Mouse (Mus musculus): Measurements from ENCODE around the gene Ttc9. TPM values are rescaled to one million over a fixed set of nuclear protein-coding genes. Genes with fewer than 3 reads are reported as not detected.

Gene Ttc9
- polyA plus RNA-seq, 1 experiment = 31.2 TPM

- Histone ChIP-seq H3K79me2 (ENCODE audit: control insufficient read depth, insufficient read depth) (peaks cover 37% of the 10 kb centered on the region), H3K4me3 (peak overlapping the region; percentile 75), H3K4me2 (ENCODE audit: low read depth) (peak overlapping the region; percentile 77), H3ac (ENCODE audit: control insufficient read depth, insufficient read length) (peak overlapping the region; percentile 60), H3K27me3 (ENCODE audit: control insufficient read depth, insufficient read depth, insufficient read length) (no peaks in the 10 kb centered on the region), H3K36me3 (ENCODE audit: control insufficient read depth, insufficient read depth) (no peaks in the 10 kb centered on the region)
- TF ChIP-seq USF1 (IDR thresholded peaks at IDR 0.05; ENCODE audit: low read depth) (no peak), SRF (IDR thresholded peaks at IDR 0.05; ENCODE audit: control insufficient read depth, insufficient read length, low read depth) (no peak), TCF12 (IDR thresholded peaks at IDR 0.05; ENCODE audit: insufficient read depth, poor library complexity, severe bottlenecking) (no peak), MYOD1 (IDR thresholded peaks at IDR 0.05; ENCODE audit: control insufficient read depth in 1 of 3, insufficient read length in 2 of 3, low read depth in 2 of 3) (peak in 2 of 3 experiments; percentile 19 to 56), POLR2A (IDR thresholded peaks at IDR 0.05; ENCODE audit: insufficient read length, low read depth) (peak; percentile 38)
Observed at GRCm38 (mm10) chr12:81631661-81632401, 782 bp downstream of the Ttc9 start.

DNA sequence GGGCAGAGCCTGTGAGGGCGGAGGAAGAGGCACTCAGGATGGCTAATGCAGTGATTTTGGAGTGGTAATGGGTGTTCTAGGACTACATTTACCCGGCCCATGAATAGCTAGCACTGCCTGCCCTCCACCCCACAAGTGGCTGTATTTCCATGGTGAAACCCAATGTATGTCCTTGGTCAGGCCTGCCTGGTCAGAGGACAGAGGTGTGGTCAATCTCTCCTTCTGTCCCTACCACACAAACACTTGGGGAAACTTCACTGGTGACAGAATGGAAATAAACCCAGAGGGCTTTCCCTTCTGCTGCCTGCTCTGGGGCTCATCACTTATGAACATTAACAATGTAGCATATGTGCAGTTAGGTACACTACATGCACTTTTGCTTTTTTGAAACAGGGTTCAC, 2.2 kb downstream of the Ttc9 start:
- Histone ChIP-seq H3K79me2 (ENCODE audit: control insufficient read depth, insufficient read depth) (peaks cover 37% of the 10 kb centered on the region), H3K4me3 (peak overlapping the region; percentile 75), H3K4me2 (ENCODE audit: low read depth) (peak overlapping the region; percentile 77), H3K27me3 (ENCODE audit: control insufficient read depth, insufficient read depth, insufficient read length) (no peaks in the 10 kb centered on the region), H3ac (ENCODE audit: control insufficient read depth, insufficient read length) (no peak overlapping the region), H3K36me3 (ENCODE audit: control insufficient read depth, insufficient read depth) (peaks cover 7% of the 10 kb centered on the region)
- TF ChIP-seq POLR2AphosphoS2 (IDR thresholded peaks at IDR 0.05; ENCODE audit: insufficient read length, low read depth) (no peak), TCF3 (IDR thresholded peaks at IDR 0.05; ENCODE audit: insufficient read length, low read depth) (no peak), E2F4 (IDR thresholded peaks at IDR 0.05; ENCODE audit: insufficient read depth) (no peak), USF1 (IDR thresholded peaks at IDR 0.05; ENCODE audit: low read depth) (no peak), MYOD1 (IDR thresholded peaks at IDR 0.05; ENCODE audit: control insufficient read depth in 1 of 3, insufficient read length in 2 of 3, low read depth in 2 of 3) (no peak), SRF (IDR thresholded peaks at IDR 0.05; ENCODE audit: control insufficient read depth, insufficient read length, low read depth) (no peak), TCF12 (IDR thresholded peaks at IDR 0.05; ENCODE audit: insufficient read depth, poor library complexity, severe bottlenecking) (no peak), CEBPB (IDR thresholded peaks at IDR 0.05; ENCODE audit: insufficient read depth, poor library complexity, severe bottlenecking) (no peak), REST (IDR thresholded peaks at IDR 0.05; ENCODE audit: insufficient read depth, insufficient read length) (no peak), MYOG (IDR thresholded peaks at IDR 0.05; ENCODE audit: control insufficient read depth in 1 of 3, insufficient read depth in 1 of 3, insufficient read length in 2 of 3, low read depth in 2 of 3) (no peak), POLR2A (IDR thresholded peaks at IDR 0.05; ENCODE audit: insufficient read length, low read depth) (no peak), MAX (IDR thresholded peaks at IDR 0.05; ENCODE audit: low read depth) (no peak)

DNA sequence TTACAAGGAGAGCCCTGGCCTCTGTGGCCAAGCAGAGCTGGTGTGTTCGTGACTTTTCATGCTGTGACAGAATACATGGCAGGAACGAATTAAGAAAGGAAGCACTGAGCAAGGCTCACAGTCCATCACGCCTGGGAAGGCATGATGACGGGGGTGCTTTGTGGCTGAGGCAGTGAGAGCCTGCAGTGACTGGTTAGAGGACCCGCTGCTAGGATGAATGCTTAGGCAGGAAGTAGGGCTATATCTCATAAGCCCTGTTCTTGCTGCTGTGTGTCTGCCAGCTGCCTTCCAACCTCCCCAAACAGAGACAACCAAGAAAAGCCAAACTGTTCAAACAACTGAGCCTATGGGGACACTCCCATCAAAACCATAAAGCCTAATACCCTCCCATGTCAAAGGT, 9.6 kb downstream of the Ttc9 start:
- no peak overlapping the region for H3K4me3 ChIP-seq
- TF ChIP-seq POLR2A (IDR thresholded peaks at IDR 0.05; ENCODE audit: insufficient read length, low read depth) = no peak
- TF ChIP-seq SRF (IDR thresholded peaks at IDR 0.05; ENCODE audit: control insufficient read depth, insufficient read length, low read depth) = no peak
- no peak for TF ChIP-seq CEBPB (IDR thresholded peaks at IDR 0.05; ENCODE audit: insufficient read depth, poor library complexity, severe bottlenecking)
- no peak for TF ChIP-seq MYOD1 (IDR thresholded peaks at IDR 0.05; ENCODE audit: control insufficient read depth in 1 of 3, insufficient read length in 2 of 3, low read depth in 2 of 3)
- no peak for TF ChIP-seq MYOG (IDR thresholded peaks at IDR 0.05; ENCODE audit: control insufficient read depth in 1 of 3, insufficient read depth in 1 of 3, insufficient read length in 2 of 3, low read depth in 2 of 3)
- no peak for TF ChIP-seq TCF3 (IDR thresholded peaks at IDR 0.05; ENCODE audit: insufficient read length, low read depth)
- TF ChIP-seq POLR2AphosphoS2 (IDR thresholded peaks at IDR 0.05; ENCODE audit: insufficient read length, low read depth) = no peak
- TF ChIP-seq MAX (IDR thresholded peaks at IDR 0.05; ENCODE audit: low read depth) = no peak
- no peak overlapping the region for H3K4me2 ChIP-seq (ENCODE audit: low read depth)
- peaks cover 16% of the 10 kb centered on the region for H3K79me2 ChIP-seq (ENCODE audit: control insufficient read depth, insufficient read depth)
- peaks cover 7% of the 10 kb centered on the region for H3K36me3 ChIP-seq (ENCODE audit: control insufficient read depth, insufficient read depth)
- no peaks in the 10 kb centered on the region for H3K27me3 ChIP-seq (ENCODE audit: control insufficient read depth, insufficient read depth, insufficient read length)
- no peak overlapping the region for H3ac ChIP-seq (ENCODE audit: control insufficient read depth, insufficient read length)

GRCm38 (mm10) chr12:81642361-81643082, 11.5 kb downstream of the Ttc9 start:
- no peak for TF ChIP-seq REST (IDR thresholded peaks at IDR 0.05; ENCODE audit: insufficient read depth, insufficient read length)
- TF ChIP-seq MYOD1 (IDR thresholded peaks at IDR 0.05; ENCODE audit: control insufficient read depth in 1 of 3, insufficient read length in 2 of 3, low read depth in 2 of 3) = no peak
- no peak for TF ChIP-seq MYOG (IDR thresholded peaks at IDR 0.05; ENCODE audit: control insufficient read depth in 1 of 3, insufficient read depth in 1 of 3, insufficient read length in 2 of 3, low read depth in 2 of 3)
- no peak for TF ChIP-seq TCF3 (IDR thresholded peaks at IDR 0.05; ENCODE audit: insufficient read length, low read depth)
- no peak for TF ChIP-seq POLR2A (IDR thresholded peaks at IDR 0.05; ENCODE audit: insufficient read length, low read depth)
- no peak for TF ChIP-seq TCF12 (IDR thresholded peaks at IDR 0.05; ENCODE audit: insufficient read depth, poor library complexity, severe bottlenecking)
- no peak for TF ChIP-seq SRF (IDR thresholded peaks at IDR 0.05; ENCODE audit: control insufficient read depth, insufficient read length, low read depth)
- TF ChIP-seq POLR2AphosphoS2 (IDR thresholded peaks at IDR 0.05; ENCODE audit: insufficient read length, low read depth) = no peak
- TF ChIP-seq CEBPB (IDR thresholded peaks at IDR 0.05; ENCODE audit: insufficient read depth, poor library complexity, severe bottlenecking) = no peak
- TF ChIP-seq E2F4 (IDR thresholded peaks at IDR 0.05; ENCODE audit: insufficient read depth) = no peak
- no peak for TF ChIP-seq USF1 (IDR thresholded peaks at IDR 0.05; ENCODE audit: low read depth)
- no peak for TF ChIP-seq MAX (IDR thresholded peaks at IDR 0.05; ENCODE audit: low read depth)
- Histone ChIP-seq H3K4me2 (ENCODE audit: low read depth) (no peak overlapping the region), H3K4me3 (no peak overlapping the region)

More at GRCm38 (mm10) chr12:81642361-81643082, 11.5 kb downstream of the Ttc9 start:
- no peaks in the 10 kb centered on the region for H3K27me3 ChIP-seq (ENCODE audit: control insufficient read depth, insufficient read depth, insufficient read length)
- no peak overlapping the region for H3ac ChIP-seq (ENCODE audit: control insufficient read depth, insufficient read length)
- H3K36me3 ChIP-seq (ENCODE audit: control insufficient read depth, insufficient read depth) = peaks cover 2% of the 10 kb centered on the region
- peaks cover 18% of the 10 kb centered on the region for H3K79me2 ChIP-seq (ENCODE audit: control insufficient read depth, insufficient read depth)
